Mouse (Mus musculus): ENCODE measurements around the gene Hs2st1. TPM values are rescaled to one million over a fixed set of nuclear protein-coding genes. Genes with fewer than 3 reads are reported as not detected.

Gene Hs2st1
- total RNA-seq, 1 experiment from 2014 or later: 5.1 TPM

DNA sequence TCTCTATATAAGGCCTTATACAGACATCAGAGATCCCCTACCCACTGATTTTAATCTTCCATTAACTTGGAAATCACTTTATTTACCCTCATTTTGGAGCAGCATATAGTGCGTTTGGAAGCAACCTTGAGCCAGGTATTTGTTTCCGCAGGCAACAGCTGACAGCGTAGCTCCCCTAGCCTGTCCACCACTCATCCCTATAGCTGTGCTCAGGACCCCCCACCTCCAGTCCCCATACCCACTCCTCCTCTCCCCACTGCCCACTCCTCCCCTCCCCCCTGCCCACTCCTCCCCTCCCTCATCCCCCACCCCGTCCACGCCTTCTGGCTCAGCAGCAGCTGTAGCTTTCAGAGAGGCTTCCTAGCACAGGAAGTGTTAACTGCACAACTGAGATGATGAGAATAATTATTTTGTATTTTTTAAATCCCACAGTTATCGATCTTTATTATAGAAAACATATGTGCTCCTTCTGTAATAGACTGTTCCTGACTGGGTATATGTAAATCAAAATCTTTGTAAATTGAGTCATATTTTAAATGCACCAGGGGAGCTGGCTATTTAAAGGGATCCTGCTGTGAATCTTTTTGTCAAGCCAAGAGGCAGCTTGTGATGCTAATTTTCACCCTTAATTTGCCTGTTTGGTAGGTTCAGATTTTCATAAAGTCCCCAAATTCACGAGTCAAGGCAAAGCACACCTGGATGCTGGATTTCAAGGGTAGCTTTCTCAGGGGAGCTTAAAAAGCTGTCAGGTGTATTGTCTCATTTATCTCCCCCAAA is 148.4 kb downstream of the Hs2st1 start:
- no peak for ATAC-seq (replicated peaks; ENCODE audit: insufficient number of reproducible peaks, low FRiP score, low TSS enrichment, poor library complexity, severe bottlenecking)

DNA sequence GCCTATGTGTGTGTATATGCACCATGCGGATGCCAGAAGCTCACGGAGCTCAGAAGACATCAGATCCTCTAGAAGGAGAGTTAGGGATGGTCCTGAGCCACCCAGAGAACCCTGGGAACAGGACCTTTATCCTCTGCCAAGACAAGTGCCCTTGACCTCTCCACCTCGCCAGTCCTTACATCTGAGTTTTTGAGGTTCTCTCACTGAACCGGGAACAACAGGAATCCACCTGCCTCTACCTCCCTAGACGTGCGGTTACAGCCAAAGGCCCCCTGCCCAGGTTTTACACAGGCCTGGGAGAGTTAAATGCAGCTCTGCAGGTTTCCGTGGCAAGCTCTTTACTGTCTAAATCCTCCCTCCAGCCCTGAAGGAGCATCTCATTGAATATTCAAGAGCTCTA is 156.2 kb downstream of the Hs2st1 start:
- no peak for ATAC-seq (replicated peaks; ENCODE audit: insufficient number of reproducible peaks, low FRiP score, low TSS enrichment, poor library complexity, severe bottlenecking)

DNA sequence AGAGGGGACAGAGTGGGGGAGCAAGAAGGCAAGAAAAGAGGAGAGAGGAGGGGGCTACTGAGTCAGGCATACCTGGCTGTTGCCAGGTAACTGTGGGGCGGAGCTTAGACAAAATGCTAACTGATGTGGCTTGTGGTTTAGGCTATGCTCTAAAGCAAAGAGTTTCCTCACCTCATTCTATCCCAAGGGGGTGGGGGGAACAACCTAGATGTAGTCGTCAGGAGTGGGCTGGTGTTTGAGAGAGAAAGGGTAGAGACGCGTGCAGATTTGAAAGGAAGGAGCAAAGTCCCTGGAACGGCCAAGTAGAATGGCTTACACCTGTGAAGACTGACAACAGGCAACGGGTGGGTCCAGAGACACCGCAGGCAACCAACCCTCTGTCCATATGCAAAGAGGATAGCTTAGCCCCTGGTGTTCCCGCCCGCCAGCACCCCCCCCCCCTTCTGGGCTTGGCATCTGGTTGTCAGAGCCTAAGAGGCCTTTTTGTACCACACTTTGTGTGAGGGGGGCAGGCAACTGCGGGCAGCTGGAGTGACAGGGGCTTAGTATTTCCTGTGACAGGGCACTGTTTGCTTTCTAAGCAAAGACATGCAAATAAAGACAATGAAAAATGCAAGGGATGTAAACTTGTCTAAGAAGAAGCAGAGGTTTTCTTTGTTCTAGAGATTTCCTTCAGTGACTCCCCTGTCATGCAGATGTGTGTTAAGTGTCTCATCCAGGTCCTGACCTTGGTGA is 157.3 kb downstream of the Hs2st1 start:
- no peak for ATAC-seq (replicated peaks; ENCODE audit: insufficient number of reproducible peaks, low FRiP score, low TSS enrichment, poor library complexity, severe bottlenecking)

DNA sequence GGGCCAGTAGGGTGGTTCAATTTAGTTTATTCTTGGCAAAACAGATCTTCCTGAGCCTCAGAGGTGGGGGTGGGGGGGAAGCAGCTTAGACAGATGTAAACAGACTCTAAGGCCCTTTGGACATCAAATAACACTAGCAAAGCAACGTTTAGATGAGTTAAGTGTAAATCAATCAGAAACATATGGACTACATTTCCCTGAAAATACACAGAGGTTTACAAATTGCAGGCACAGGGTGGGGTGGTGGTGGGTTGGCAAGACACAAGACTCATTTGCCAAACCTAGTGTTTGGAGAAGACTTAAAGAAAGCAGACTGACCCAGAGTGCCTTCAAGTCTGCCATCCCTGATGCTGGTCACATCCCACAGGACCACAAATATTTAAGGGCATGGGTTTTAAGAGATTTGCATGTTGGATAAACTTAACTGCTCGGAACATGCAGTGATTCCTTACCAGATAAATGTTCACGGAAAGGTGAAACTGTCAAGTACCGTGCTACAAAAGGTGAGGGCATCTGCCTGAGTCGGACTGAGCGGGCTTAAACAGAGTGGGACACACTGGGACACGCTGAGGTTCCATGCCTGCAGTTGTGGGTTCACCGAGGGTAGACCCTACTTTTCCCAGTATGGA is 158.2 kb downstream of the Hs2st1 start:
- no peak for ATAC-seq (replicated peaks; ENCODE audit: insufficient number of reproducible peaks, low FRiP score, low TSS enrichment, poor library complexity, severe bottlenecking)

GRCm38 (mm10) chr3:144411051-144411542 is 158.9 kb downstream of the Hs2st1 start:
- ATAC-seq (replicated peaks; ENCODE audit: insufficient number of reproducible peaks, low FRiP score, low TSS enrichment, poor library complexity, severe bottlenecking): no peak

- ATAC-seq (replicated peaks; ENCODE audit: insufficient number of reproducible peaks, low FRiP score, low TSS enrichment, poor library complexity, severe bottlenecking): no peak
Observed at GRCm38 (mm10) chr3:144408953-144409352, 161.0 kb downstream of the Hs2st1 start.

- ATAC-seq (replicated peaks; ENCODE audit: insufficient number of reproducible peaks, low FRiP score, low TSS enrichment, poor library complexity, severe bottlenecking): no peak
Observed at GRCm38 (mm10) chr3:144405331-144405730, 164.7 kb downstream of the Hs2st1 start.

DNA sequence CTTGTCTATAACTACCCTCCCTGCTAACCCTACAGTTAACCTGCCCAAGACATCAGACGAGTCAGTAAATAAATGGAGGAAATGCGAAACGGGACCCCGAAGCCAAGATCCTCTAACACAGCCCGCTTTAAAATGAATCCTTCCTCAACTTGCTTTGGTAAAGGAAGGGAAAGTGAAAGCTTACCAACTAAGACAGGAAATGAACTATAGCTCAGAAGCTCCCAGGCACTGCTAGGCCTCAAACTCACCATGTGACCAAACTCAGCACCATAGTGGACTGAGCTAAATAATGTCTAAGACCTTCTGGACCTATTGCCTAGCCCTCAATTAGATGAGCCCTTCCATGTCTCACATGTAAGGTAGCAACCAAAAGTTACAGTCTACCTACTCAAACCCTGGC is 168.7 kb downstream of the Hs2st1 start:
- ATAC-seq (replicated peaks; ENCODE audit: insufficient number of reproducible peaks, low FRiP score, low TSS enrichment, poor library complexity, severe bottlenecking): 0 out of 2 replicates have a peak, but pooled peaks have one; percentile 36

DNA sequence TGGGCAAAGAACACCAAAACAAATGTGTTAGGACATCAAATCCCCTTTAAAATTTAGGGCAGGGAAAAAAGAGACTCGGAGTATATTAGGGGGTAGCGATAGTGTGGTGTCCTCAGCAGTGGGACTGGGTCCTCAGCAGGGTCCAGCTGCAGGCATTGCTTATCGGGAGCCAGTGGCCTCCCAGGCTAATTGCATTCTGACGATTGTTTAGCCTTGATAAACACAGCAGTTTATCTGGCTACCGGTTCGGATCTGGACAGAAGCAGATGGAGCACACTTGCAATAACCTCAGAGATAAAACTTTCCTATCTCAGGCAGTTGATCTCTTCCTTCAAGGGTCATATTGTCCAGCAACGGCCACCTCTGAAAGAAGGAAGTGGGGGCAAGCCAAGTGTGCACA is 169.1 kb downstream of the Hs2st1 start:
- 0 out of 2 replicates have a peak, but pooled peaks have one; percentile 3 for ATAC-seq (replicated peaks; ENCODE audit: insufficient number of reproducible peaks, low FRiP score, low TSS enrichment, poor library complexity, severe bottlenecking)

- no peak for ATAC-seq (replicated peaks; ENCODE audit: insufficient number of reproducible peaks, low FRiP score, low TSS enrichment, poor library complexity, severe bottlenecking)
Observed at GRCm38 (mm10) chr3:144400374-144400773, 169.6 kb downstream of the Hs2st1 start.

- ATAC-seq (replicated peaks; ENCODE audit: insufficient number of reproducible peaks, low FRiP score, low TSS enrichment, poor library complexity, severe bottlenecking): peak; percentile 78
Observed at GRCm38 (mm10) chr3:144399358-144400096, 170.5 kb downstream of the Hs2st1 start.

- ATAC-seq (replicated peaks; ENCODE audit: insufficient number of reproducible peaks, low FRiP score, low TSS enrichment, poor library complexity, severe bottlenecking): no peak
Observed at GRCm38 (mm10) chr3:144398166-144398565, 171.8 kb downstream of the Hs2st1 start.

- no peak for ATAC-seq (replicated peaks; ENCODE audit: insufficient number of reproducible peaks, low FRiP score, low TSS enrichment, poor library complexity, severe bottlenecking)
Observed at GRCm38 (mm10) chr3:144396478-144396877, 173.5 kb downstream of the Hs2st1 start.

DNA sequence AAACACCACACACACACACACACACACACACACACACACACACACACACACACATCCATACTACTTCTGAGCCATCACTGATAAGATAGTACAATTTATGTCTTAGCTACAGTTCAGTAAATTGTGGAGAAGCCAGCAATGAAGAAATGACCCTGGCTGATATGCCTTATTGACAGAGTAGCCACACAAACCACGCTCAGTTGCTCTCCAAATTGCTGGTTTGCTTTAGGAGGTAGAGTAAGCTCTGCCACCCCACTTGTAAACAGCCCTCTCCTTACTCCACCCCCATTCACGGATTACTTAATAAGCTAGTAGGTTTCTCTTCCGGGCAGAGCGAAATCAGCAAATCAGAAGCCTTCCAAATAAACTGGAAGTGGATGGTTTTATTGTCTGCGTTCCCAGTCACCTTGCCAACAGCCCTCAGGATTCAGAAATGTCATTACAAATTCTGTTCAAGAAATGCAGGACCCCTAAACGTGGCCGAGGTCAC is 175.5 kb downstream of the Hs2st1 start:
- ATAC-seq (replicated peaks; ENCODE audit: insufficient number of reproducible peaks, low FRiP score, low TSS enrichment, poor library complexity, severe bottlenecking): no peak

- no peak for ATAC-seq (replicated peaks; ENCODE audit: insufficient number of reproducible peaks, low FRiP score, low TSS enrichment, poor library complexity, severe bottlenecking)
Observed at GRCm38 (mm10) chr3:144386446-144386845, 183.5 kb downstream of the Hs2st1 start.

- ATAC-seq (replicated peaks; ENCODE audit: insufficient number of reproducible peaks, low FRiP score, low TSS enrichment, poor library complexity, severe bottlenecking): no peak
Observed at GRCm38 (mm10) chr3:144384648-144385047, 185.3 kb downstream of the Hs2st1 start.

DNA sequence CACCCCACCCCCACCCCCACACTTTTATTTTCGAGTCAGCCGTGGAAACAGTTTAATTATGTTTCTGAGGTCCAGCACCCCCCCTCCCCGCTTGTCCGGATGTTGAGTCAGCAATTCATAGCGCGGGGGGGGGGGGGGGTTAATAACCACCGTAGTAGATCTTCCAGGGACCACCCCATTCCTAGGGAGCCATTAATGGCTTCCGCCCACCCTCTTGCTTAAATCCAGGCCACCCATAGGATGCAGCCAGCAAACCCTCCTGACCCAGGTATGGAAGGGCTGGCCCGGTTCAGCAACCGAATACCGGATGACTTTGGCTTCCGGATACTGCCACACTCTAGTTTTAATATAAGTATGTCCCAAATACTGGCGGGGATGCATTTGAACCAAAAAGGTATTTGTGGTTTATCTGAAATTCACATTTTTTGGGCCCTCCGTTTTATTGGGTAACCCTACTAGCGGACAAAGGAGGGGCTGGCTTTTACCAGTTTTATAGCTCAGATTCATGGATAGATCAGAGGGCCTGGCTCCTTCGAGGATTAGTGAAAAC is 188.5 kb downstream of the Hs2st1 start:
- ATAC-seq (replicated peaks; ENCODE audit: insufficient number of reproducible peaks, low FRiP score, low TSS enrichment, poor library complexity, severe bottlenecking): no peak

DNA sequence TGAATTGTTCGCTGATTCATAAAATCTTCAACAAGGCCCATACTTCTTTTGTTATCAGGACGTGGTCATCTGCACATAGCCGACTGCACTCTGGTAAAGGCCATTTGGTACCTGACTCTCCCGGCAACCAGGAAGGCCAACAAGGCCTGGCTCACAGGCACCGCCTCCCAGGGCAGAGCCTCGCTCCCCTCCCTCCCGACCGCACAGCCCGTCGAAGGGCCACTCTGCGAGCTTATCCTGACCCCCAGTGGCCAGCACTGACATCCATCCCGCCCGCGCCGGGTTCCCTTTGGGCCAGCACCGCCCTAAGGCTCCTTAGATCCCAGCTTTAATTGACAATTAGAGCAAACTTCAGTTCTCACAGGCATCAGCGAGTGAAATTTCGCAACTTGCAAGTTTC is 189.1 kb downstream of the Hs2st1 start:
- ATAC-seq (replicated peaks; ENCODE audit: insufficient number of reproducible peaks, low FRiP score, low TSS enrichment, poor library complexity, severe bottlenecking): peak; percentile 85

Data from monocyte, adult 5-6 weeks (primary cell).